Mouse (Mus musculus) heart, postnatal 0 days (tissue): ENCODE results near the gene Irak1bp1.

Experiments used
- CTCF ChIP-seq: IDR thresholded peaks from 2 replicates; pipeline ENCODE4 v1.5.1; 2016; ENCODE audit warnings: antibody characterized with exemption, control low read depth, low read depth
- EP300 ChIP-seq: IDR thresholded peaks from 2 replicates; pipeline ENCODE4 v1.6.1; 2016; ENCODE audit warnings: antibody characterized with exemption, low read depth

DNA sequence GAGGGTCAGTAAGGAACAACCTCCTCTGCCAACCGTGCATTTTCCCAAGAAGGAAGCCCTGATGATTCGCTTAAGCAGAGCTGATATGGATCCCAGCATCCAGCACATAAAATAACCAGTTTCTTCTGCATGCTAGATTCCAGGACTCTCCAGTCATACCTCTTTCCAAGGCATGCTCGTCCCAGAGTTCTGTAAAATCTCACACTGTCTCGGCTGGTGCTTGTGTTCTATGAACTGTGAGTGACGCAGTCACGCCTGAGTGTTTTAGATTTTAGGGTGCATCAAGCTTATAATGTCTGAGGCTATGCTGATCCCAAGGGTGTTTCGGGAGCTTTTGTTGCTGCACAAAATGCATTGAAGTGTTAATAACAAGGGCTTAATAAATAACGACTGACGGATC is 41.0 kb upstream of the Irak1bp1 start:
- TF ChIP-seq CTCF (no peak), EP300 (no peak)
